Mouse (Mus musculus) CH12.LX (cell line): ENCODE data around the gene Anxa8.

Experiments used
- CHD2 ChIP-seq: IDR thresholded peaks from 2 replicates; pipeline ENCODE4 v1.6.1; 2011; ENCODE audit warnings: low read length, improper control_type of control experiment
- CTCF ChIP-seq, 2 experiments: IDR thresholded peaks in 1 of 2; conservative IDR thresholded peaks in 1 of 2; 2 replicates each; pipeline ENCODE4 v1.5.1; 2011 to 2012; ENCODE audit warnings: low read depth in 2 of 2, low read length in 2 of 2, improper control_type of control experiment in 1 of 2, inconsistent platforms in 1 of 2, mild to moderate bottlenecking in 1 of 2, moderate library complexity in 1 of 2
- MAFK ChIP-seq: IDR thresholded peaks from 2 replicates; pipeline ENCODE4 v1.6.1; 2011; ENCODE audit warnings: low read length, improper control_type of control experiment; ENCODE audit not compliant: insufficient replicate concordance
- MAX ChIP-seq: IDR thresholded peaks from 2 replicates; pipeline ENCODE4 v1.6.1; 2011; ENCODE audit warnings: low read length, improper control_type of control experiment
- POLR2A ChIP-seq: IDR thresholded peaks from 2 replicates; pipeline ENCODE4 v1.6.1; 2011; ENCODE audit warnings: low read depth, mild to moderate bottlenecking, improper control_type of control experiment, low read length
- RAD21 ChIP-seq: IDR thresholded peaks from 2 replicates; pipeline ENCODE4 v1.6.1; 2011; ENCODE audit warnings: low read depth, mild to moderate bottlenecking, low read length, improper control_type of control experiment, moderate library complexity
- TBP ChIP-seq: conservative IDR thresholded peaks from 2 replicates; pipeline ENCODE4 v1.6.1; 2011; ENCODE audit warnings: low read depth, low read length, improper control_type of control experiment

GRCm38 (mm10) chr14:34078293-34078692 is 7.5 kb upstream of the Anxa8 start:
- TF ChIP-seq MAFK (no peak), CHD2 (no peak), MAX (no peak), RAD21 (no peak), CTCF (conservative IDR thresholded peaks at IDR 0.05 in 1 of 2, IDR thresholded peaks at IDR 0.05 in 1 of 2; ENCODE audit: low read depth in 2 of 2, low read length in 2 of 2) (no peak), POLR2A (no peak), TBP (no peak)
